Comparison of ENCODE assay signal across 17 mouse cellular contexts in genomic region chr11:8460835-8461234, GRCm38 (mm10).
"Had no signal": no experiment of that assay in that cellular context is flagged by ENCODE, and none has a peak within 500 bp of the region (broad histone marks: within the 10 kb centered on the region; RNA-seq: fewer than 3 reads in every experiment).

No protein-coding gene starts in this region.

- ATAC-seq: liver, postnatal 0 days; midbrain, embryonic 13.5 days; midbrain, embryonic 15.5 days had no signal

- H3K36me3 ChIP-seq: midbrain, embryonic 13.5 days; midbrain, embryonic 15.5 days; neural tube, embryonic 12.5 days; stomach, embryonic 15.5 days had no signal

- H3K4me1 ChIP-seq: megakaryocyte, embryonic 14.5 days had no signal

- H3K9me3 ChIP-seq: lung, embryonic 15.5 days; megakaryocyte, embryonic 14.5 days; midbrain, embryonic 13.5 days; midbrain, embryonic 15.5 days; neural tube, embryonic 12.5 days; stomach, embryonic 15.5 days had no signal

- H3K27me3 ChIP-seq: lung, embryonic 15.5 days; megakaryocyte, embryonic 14.5 days; midbrain, embryonic 13.5 days; midbrain, embryonic 15.5 days; neural tube, embryonic 12.5 days; stomach, embryonic 15.5 days had no signal

- DNase-seq: liver, postnatal 0 days; lung, adult 2 months; lung, postnatal 10 days; lung, postnatal 36 days; right cerebral cortex, postnatal 14 days; thymus, adult 2 months; thymus, postnatal 25 days; thymus, postnatal 4 days had no signal

- H3K9ac ChIP-seq: liver, postnatal 0 days; lung, embryonic 15.5 days; midbrain, embryonic 13.5 days; midbrain, embryonic 15.5 days; neural tube, embryonic 12.5 days; stomach, embryonic 15.5 days had no signal

- H3K4me2 ChIP-seq: lung, embryonic 15.5 days; midbrain, embryonic 11.5 days; midbrain, embryonic 13.5 days; midbrain, embryonic 15.5 days; neural tube, embryonic 12.5 days; stomach, embryonic 15.5 days had no signal

- H3K4me3 ChIP-seq: lung, embryonic 15.5 days; megakaryocyte, embryonic 14.5 days; midbrain, embryonic 13.5 days; midbrain, embryonic 15.5 days; neural tube, embryonic 12.5 days; stomach, embryonic 15.5 days had no signal

- H3K27ac ChIP-seq: macrophage; midbrain, embryonic 13.5 days; midbrain, embryonic 15.5 days; neural tube, embryonic 12.5 days; stomach, embryonic 15.5 days; stomach, postnatal 0 days had no signal
